Mouse (Mus musculus): ENCODE data around the gene Dio2.
A peak's percentile ranks its signal among the peaks of the same experiment; 100 is the strongest.

Dio2 gene

GRCm38 (mm10) chr12:90738388-90739223 is at the start of gene Dio2:
Gene Dio2 (minus strand): TSS chr12:90738438.
- DNase-seq (ENCODE audit: low spot score): peak; percentile 32

- DNase-seq (ENCODE audit: low spot score): no peak
Measured at GRCm38 (mm10) chr12:90781438-90781837, 43.2 kb upstream of the Dio2 start.

GRCm38 (mm10) chr12:90744752-90745151 is 6.5 kb upstream of the Dio2 start:
- DNase-seq (ENCODE audit: low spot score): no peak

- no peak for DNase-seq (ENCODE audit: low spot score)
Measured at GRCm38 (mm10) chr12:90743633-90744032, 5.4 kb upstream of the Dio2 start.

- DNase-seq (ENCODE audit: low spot score): peak; percentile 80
Measured at GRCm38 (mm10) chr12:90740468-90740867, 2.2 kb upstream of the Dio2 start.

GRCm38 (mm10) chr12:90737932-90738331 is 306 bp downstream of the Dio2 start:
- DNase-seq (ENCODE audit: low spot score): no peak

- DNase-seq (ENCODE audit: low spot score): no peak
Measured at GRCm38 (mm10) chr12:90735447-90735846, 2.8 kb downstream of the Dio2 start.

- no peak for DNase-seq (ENCODE audit: low spot score)
Measured at GRCm38 (mm10) chr12:90734503-90734902, 3.7 kb downstream of the Dio2 start.

GRCm38 (mm10) chr12:90733721-90734120 is 4.5 kb downstream of the Dio2 start:
- DNase-seq (ENCODE audit: low spot score): no peak

GRCm38 (mm10) chr12:90729648-90730047 is 8.6 kb downstream of the Dio2 start:
- peak; percentile 68 for DNase-seq (ENCODE audit: low spot score)

- no peak for DNase-seq (ENCODE audit: low spot score)
Measured at GRCm38 (mm10) chr12:90725107-90725506, 13.1 kb downstream of the Dio2 start.

GRCm38 (mm10) chr12:90724644-90725043 is 13.6 kb downstream of the Dio2 start:
- no peak for DNase-seq (ENCODE audit: low spot score)

- DNase-seq (ENCODE audit: low spot score): no peak
Measured at GRCm38 (mm10) chr12:90694135-90694534, 44.1 kb downstream of the Dio2 start.

Data from embryo, embryonic 10 days (tissue).